Mouse (Mus musculus) megakaryocyte, embryonic 14.5 days (primary cell): Measurements from ENCODE around the gene Commd1.

Experiments used
- FLI1 ChIP-seq: IDR thresholded peaks from 2 replicates; pipeline ENCODE4 v1.6.1; 2012; ENCODE audit warnings: low read length, inconsistent platforms, mixed read lengths
- GATA1 ChIP-seq: IDR thresholded peaks from 3 replicates; pipeline ENCODE4 v1.6.1; 2012; ENCODE audit warnings: mixed read lengths, low read length, inconsistent platforms, borderline replicate concordance

DNA sequence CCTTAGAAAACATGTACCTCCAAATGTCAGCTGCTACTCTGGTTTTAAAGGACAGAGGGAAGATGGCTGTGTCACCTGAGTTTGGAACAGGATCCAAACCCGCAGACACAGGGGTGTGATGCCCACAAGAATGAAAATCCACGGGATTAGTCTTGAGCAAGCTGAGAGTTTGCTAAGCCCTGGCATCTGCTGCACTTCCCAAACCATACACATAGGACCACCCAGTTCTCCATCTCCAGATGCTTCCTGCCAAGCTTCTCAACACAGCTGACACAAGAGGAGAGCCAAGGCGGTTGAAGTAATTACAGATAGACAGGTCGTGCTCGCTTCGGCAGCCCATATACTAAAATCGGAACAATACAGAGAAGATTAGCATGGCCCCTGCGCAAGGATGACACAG lies 113.6 kb downstream of the Commd1 start:
- TF ChIP-seq FLI1 (no peak), GATA1 (no peak)
